Mouse (Mus musculus): ENCODE data around the gene Cox6a2.

Cox6a2 gene

GRCm38 (mm10) chr7:128206152-128206551, at the start of gene Cox6a2:
Cox6a2 (minus strand) TSS chr7:128206387.
- no peak for DNase-seq

GRCm38 (mm10) chr7:128255757-128256156, 49.6 kb upstream of the Cox6a2 start:
- no peak for DNase-seq

- no peak for DNase-seq
Observed at GRCm38 (mm10) chr7:128254978-128255377, 48.8 kb upstream of the Cox6a2 start.

GRCm38 (mm10) chr7:128252609-128253008, 46.4 kb upstream of the Cox6a2 start:
- no peak for DNase-seq

GRCm38 (mm10) chr7:128251946-128252345, 45.8 kb upstream of the Cox6a2 start:
- DNase-seq = peak; percentile 43 to 48

- no peak for DNase-seq
Observed at GRCm38 (mm10) chr7:128249998-128250397, 43.8 kb upstream of the Cox6a2 start.

GRCm38 (mm10) chr7:128248081-128249042, 42.2 kb upstream of the Cox6a2 start:
- DNase-seq = no peak

- peak; percentile 90 to 92 for DNase-seq
Observed at GRCm38 (mm10) chr7:128247443-128247842, 41.3 kb upstream of the Cox6a2 start.

GRCm38 (mm10) chr7:128246496-128247391, 40.6 kb upstream of the Cox6a2 start, which contains the start of gene Tgfb1i1:
Tgfb1i1 (plus strand) TSS chr7:128246812.
- DNase-seq = peak; percentile 53 to 55

- DNase-seq = no peak
Observed at GRCm38 (mm10) chr7:128245547-128245946, 39.4 kb upstream of the Cox6a2 start.

GRCm38 (mm10) chr7:128244410-128245025, 38.3 kb upstream of the Cox6a2 start:
- DNase-seq = no peak

GRCm38 (mm10) chr7:128243921-128244320, 37.7 kb upstream of the Cox6a2 start:
- no peak for DNase-seq

- DNase-seq = no peak
Observed at GRCm38 (mm10) chr7:128242331-128242730, 36.1 kb upstream of the Cox6a2 start.

GRCm38 (mm10) chr7:128240131-128240784, 34.1 kb upstream of the Cox6a2 start:
- DNase-seq = peak in 1 of 2 experiments; percentile 27

- peak in 1 of 2 experiments; percentile 16 for DNase-seq
Observed at GRCm38 (mm10) chr7:128238991-128239390, 32.8 kb upstream of the Cox6a2 start.

- peak; percentile 99 to 100 for DNase-seq
Observed at GRCm38 (mm10) chr7:128237927-128238778, 32.0 kb upstream of the Cox6a2 start, which contains the start of gene 9130023H24Rik. 9130023H24Rik (minus strand) TSS chr7:128238031.

- no peak for DNase-seq
Observed at GRCm38 (mm10) chr7:128237593-128237926, 31.4 kb upstream of the Cox6a2 start.

GRCm38 (mm10) chr7:128236856-128237592, 30.8 kb upstream of the Cox6a2 start, which contains the start of gene Armc5:
Armc5 (plus strand) TSS chr7:128237342.
- DNase-seq = peak; percentile 90

- DNase-seq = peak in 1 of 2 experiments; percentile 7
Observed at GRCm38 (mm10) chr7:128236426-128236825, 30.2 kb upstream of the Cox6a2 start.

- no peak for DNase-seq
Observed at GRCm38 (mm10) chr7:128235481-128235880, 29.3 kb upstream of the Cox6a2 start.
